Mouse (Mus musculus) frontal cortex, postnatal 36 days (tissue): ENCODE results near the gene Atp2b2.
A peak's percentile ranks its signal among the peaks of the same experiment; 100 is the strongest.

Source experiments
- DNase-seq, 2 experiments: peaks; one replicate each; pipeline ENCODE4 v3.0.0; 2022; ENCODE audit warnings: low spot score in 2 of 2

The Atp2b2 gene

GRCm38 (mm10) chr6:114042332-114042731, at the start of gene Atp2b2:
Gene Atp2b2, minus strand, starts transcription at chr6:114042613.
- DNase-seq = no peak

GRCm38 (mm10) chr6:114089626-114090025, 47.2 kb upstream of the Atp2b2 start:
- peak; percentile 78 to 86 for DNase-seq

- no peak for DNase-seq
Observed at GRCm38 (mm10) chr6:114087106-114087505, 44.7 kb upstream of the Atp2b2 start.

DNA sequence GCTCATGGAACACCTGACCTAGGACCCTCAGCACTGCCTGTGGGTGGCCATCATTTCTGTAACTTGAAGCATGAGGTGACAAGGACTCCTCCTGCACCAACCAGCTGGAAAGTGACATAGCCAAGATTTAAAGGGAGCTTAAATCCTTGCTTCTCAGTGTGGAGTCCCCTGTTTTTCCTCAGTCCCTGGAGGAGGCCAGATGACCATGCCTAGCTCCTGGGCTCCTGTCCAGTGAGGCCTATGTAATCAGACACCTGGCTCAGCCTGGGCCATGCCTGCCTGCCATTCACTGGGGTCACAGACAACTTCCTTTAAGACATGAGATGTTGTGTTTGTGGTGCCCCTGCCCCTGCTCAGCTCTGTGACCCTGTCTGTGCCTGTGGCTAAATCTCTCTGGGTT, 36.1 kb upstream of the Atp2b2 start:
- DNase-seq = no peak

DNA sequence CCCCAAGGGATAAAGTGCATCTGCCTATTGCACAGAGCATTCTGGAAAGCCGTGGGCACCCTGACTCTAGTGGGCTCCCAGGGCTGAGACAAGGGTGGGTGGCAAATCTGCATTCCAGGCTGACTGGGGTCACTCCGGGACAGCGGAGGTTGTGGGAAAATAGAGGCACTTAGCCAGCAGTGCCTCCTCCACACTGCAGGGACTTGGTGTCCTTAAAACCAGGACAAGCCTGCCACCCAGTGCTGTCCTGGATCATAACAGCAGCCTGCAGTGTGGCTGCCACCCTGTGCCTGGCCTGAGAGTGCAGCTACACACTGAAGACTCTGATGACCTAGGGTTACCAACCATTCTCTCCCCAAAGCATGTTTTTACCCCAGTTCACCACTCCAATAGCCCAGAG, 34.1 kb upstream of the Atp2b2 start:
- peak; percentile 76 to 91 for DNase-seq

GRCm38 (mm10) chr6:114076061-114076460, 33.6 kb upstream of the Atp2b2 start:
- no peak for DNase-seq

- no peak for DNase-seq
Observed at GRCm38 (mm10) chr6:114074929-114075328, 32.5 kb upstream of the Atp2b2 start.

DNA sequence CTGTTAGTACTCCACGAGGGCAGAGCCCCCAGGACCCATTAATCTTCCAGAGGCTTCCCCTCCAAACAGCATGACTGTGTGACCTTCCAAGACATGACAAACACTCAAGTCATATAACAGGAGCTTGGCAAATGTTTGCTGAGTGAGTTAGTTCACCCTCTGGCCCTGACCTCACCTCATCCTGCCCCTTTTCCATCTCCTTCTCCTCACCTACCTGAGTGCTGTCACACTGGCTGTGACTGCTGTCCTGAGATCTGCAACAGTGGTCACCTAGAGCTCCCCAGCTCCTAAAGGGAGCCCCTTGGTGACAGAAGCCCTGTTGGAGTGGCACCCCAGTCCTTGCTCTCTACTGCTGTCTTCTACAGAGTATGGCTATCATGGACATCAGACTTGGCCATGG, 31.8 kb upstream of the Atp2b2 start:
- DNase-seq = no peak

DNA sequence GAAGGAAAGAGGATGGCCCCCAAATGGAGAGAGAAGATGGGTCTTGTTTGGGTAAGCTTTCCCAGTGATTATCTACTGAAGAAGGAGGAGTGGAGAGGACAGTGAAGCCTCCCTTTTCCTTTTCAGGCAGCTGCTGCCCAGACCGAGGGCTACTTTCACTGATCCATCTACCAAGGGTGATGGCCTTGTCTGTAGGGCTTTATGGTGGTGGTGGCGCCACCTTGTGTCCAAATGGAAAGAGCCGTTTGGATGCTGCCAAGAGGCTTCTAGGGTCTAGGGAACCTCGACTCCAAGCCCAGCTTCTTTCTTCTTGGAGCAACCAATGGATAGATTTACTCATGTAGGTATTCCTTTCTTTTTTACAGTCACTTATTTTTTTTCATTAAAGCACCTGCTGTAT, 29.2 kb upstream of the Atp2b2 start:
- DNase-seq = peak; percentile 46 to 67

DNA sequence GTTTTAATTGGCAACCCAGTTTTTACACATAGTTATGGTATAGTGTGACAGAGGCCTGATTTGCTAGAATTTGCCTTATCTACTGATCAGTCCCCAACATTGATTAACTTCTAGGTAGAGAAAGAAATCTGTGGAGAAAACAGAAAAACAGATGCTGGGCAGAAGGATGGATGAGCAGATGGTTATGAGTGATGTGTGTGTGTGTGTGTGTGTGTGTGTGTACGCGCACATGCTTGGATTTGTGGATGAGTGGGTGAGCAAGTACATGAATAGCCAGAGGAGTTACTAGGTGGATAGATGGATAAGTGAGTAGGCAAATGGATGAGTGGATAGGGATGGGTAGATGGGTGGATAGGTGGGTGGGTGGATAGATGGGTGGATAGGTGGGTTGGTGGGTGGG, 20.7 kb upstream of the Atp2b2 start:
- no peak for DNase-seq

DNA sequence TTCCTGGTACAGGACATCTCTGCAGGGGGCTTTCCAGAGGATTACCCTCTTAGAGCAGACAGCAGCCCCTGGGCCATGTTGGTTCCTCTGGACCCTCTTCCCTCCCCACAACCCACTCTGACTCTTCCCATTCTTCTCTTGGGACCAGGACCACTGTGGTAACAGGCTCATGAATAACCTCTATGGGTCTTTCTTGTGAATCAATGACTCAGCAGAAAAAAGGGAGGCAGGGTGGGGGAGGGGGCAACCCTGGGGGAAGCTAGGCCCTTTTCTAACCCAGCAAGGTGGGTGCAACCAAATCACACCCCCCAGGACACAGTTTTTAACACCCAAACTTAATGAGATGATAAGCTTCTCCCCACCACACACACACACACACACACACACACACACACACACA, 20.3 kb upstream of the Atp2b2 start:
- no peak for DNase-seq

GRCm38 (mm10) chr6:114059206-114059605, 16.8 kb upstream of the Atp2b2 start:
- no peak for DNase-seq

GRCm38 (mm10) chr6:114058030-114058808, 15.8 kb upstream of the Atp2b2 start:
- peak in 1 of 2 experiments; percentile 36 for DNase-seq

DNA sequence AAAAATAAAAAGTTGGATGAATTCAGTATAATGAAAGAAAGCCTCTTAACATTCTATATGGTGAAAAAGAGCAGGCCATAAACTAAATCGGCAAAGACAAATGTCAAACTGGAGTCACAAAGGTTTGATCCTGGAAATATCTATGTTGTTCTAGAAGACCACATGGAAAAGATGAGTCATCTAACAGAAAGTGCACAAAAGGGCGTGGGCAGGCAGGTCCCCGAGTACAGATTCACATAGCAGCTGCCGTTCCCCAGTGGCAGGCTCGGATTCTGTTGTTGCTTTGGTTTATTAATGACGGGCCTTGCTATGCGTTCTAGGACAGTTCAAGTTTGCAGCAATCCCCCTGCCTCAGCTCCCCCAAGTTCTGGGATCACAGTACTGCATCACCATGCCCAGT, 12.9 kb upstream of the Atp2b2 start:
- no peak for DNase-seq

- peak in 1 of 2 experiments; percentile 83 for DNase-seq
Observed at GRCm38 (mm10) chr6:114044962-114045361, 2.5 kb upstream of the Atp2b2 start.

DNA sequence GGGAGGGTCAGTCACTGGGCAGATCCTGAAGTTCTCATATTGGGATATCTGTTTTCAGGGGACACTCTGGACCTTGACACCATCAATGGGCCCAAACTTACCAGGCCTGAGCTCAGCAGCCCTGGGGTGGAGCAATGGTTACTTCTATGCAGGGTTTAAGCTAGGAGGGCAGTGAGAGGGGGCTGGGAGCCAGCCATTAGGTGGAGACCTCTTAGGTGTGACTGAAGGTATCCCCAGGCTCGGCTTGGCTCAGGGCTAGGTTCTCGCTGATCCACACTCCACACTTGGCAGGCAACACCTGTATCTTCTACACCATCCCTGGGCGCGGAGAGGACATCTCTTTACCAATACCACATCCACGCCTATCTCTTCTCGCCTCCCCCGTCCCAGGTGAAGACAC, 423 bp upstream of the Atp2b2 start:
- DNase-seq = no peak

GRCm38 (mm10) chr6:114041911-114042284, 515 bp downstream of the Atp2b2 start:
- no peak for DNase-seq

DNA sequence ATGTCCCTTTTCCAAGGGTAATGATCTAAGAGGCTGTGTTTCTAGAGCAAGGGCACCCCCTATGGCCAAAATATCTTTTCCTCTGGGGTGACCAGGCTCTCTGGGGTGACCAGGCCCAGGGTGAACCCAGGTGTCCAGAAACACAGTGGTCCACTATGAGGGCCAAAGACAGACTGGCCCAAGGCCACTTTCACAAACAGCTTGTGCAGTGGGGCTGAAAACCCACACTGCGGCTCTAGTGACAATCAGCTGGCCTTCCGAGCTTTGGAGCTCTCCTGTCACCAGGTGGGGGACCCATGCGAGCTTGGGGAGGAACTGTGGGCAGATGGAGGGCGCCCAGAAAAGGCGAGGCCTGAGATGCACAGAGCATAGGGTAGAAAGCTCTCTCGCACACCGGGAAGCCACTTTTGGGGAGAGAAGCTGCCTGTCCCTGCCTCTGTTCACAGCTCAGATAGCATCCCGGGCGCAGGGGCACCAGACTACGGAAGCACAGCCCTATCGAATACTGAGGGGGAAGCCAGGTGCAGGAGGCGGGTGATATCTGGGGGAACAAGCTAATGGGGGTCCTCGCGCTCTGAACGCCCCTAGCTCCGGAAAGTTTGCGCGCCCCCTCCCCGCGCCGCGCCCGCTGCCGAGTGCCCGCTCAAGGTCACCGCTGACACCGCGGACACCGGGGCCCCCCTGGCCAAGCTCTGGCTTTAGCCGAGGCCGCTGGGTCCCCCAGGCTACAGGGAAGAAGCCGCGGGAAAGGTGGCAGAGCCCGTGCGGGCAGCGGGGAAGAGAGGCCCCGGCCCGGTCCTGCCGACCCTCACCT, 1.1 kb downstream of the Atp2b2 start:
- DNase-seq = peak in 1 of 2 experiments; percentile 65

DNA sequence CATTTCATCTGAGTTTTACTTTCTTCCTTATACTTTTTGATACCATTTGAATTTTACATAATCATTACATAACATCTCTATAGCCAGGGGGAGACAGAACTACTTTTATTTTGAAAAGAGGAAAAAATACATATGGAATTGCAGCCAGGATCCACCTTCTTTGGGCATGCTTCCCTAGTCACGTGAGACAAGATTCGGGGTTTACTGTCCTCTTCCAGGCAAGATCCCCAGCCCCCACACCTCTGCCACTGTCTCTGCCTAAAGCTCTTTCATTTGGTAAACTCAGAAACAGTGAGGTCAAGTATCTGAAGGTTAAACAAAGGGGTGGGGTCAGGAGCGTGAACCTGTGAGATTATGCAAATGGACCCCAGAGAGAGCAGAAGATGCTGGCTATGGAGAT, 6.7 kb downstream of the Atp2b2 start:
- peak in 1 of 2 experiments; percentile 81 for DNase-seq

- peak; percentile 83 to 90 for DNase-seq
Observed at GRCm38 (mm10) chr6:114032822-114033221, 9.6 kb downstream of the Atp2b2 start.

GRCm38 (mm10) chr6:114023794-114024193, 18.6 kb downstream of the Atp2b2 start:
- no peak for DNase-seq

DNA sequence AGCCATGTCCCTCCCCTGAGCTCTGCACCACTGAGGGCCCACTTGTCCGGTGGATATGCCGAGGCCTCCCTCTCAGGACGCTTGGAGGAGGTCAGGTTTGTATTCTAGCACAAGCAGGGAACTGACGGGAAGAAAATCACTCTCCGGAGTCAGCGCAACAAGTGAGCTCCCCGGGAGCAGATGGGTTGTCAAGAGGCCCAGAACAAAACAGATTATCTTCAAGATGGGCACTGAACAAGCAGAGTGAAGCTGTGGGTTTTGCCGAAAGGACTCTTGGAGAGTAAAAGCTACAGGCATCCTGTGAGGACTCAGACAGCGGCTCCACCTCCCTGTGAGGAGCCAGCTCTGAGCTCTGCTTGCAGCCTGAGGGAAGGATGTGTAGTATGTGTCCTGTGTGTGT, 20.3 kb downstream of the Atp2b2 start:
- no peak for DNase-seq

DNA sequence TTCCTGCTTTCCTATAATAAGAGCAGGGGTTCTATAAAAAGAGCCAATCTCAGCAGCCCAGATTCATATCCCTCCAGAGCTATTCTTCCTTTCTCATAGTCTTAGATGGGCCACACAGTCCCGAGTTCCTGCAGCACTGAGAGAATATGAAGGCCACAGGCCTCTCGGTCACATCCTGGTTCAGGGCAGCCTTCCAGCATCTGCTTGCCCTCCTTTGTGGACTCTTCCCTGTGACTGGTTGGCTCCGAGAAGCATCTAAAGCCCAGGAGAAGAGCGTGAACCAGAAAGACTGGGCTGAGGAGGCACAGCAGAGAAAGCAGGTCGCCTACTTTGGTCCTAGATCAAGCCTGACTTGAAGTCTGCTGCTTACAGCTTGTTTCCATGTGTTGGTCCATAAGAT, 28.6 kb downstream of the Atp2b2 start:
- no peak for DNase-seq
